Mouse (Mus musculus) ES-Bruce4 (cell line): ENCODE data around the gene Mak.

Experiments used
- CTCF ChIP-seq: IDR thresholded peaks from one replicate; pipeline ENCODE4 v1.8.1; 2011; ENCODE audit warnings: low read depth, low read length
- POLR2A ChIP-seq: IDR thresholded peaks from one replicate; pipeline ENCODE4 v1.8.1; 2011; ENCODE audit warnings: low read length; ENCODE audit not compliant: insufficient read depth

GRCm38 (mm10) chr13:41008271-41008670 is 71.2 kb downstream of the Mak start:
- no peak for TF ChIP-seq POLR2A
- no peak for TF ChIP-seq CTCF
